Mouse (Mus musculus): ENCODE measurements around the gene Wdr95.

DNA sequence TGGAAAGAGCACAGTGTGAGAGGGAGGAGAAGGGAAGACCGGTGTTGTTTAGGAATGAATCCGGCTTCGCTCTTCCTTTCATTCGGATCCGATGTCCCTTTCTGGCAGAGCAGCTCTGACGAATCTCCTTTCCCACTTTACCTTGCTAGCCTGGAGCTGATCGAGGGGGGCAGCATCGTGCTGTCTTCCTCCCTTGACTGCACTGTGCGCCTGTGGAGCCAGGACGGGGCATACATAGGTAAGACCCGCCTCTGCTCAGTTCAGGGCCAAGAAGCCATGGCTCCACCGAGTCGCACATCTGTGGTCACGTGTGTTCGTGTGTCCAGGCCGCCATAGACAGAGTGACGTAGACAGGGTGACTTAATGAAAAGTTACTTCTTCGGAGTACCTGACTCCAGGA lies 68.9 kb downstream of the Wdr95 start:
- TF ChIP-seq CTCF (IDR thresholded peaks at IDR 0.05; ENCODE audit: low read depth) = no peak
- TF ChIP-seq EP300 (IDR thresholded peaks at IDR 0.05; ENCODE audit: low read depth) = no peak

All from liver, embryonic 14.5 days (tissue).